Mouse (Mus musculus) liver, embryonic 13.5 days (tissue): ENCODE measurements around the gene Map2k6. TPM values are rescaled to one million over a fixed set of nuclear protein-coding genes. Genes with fewer than 3 reads are reported as not detected.

Experiments used
- ATAC-seq: fragments of 200-750 bp; cut with Nextera tagmentation; 2 replicates; pipeline ENCODE4 v1.8.0; 2017; ENCODE audit warnings: low read depth, mild to moderate bottlenecking, moderate number of reproducible peaks, moderate library complexity
- DNase-seq: peaks from one replicate; pipeline ENCODE4 v3.0.0; 2022
- H3K27ac ChIP-seq: fragments of 300-500 bp; sonication (generic); 2 replicates; pipeline ENCODE4 v1.5.1; 2015; ENCODE audit warnings: moderate library complexity, mild to moderate bottlenecking, inconsistent platforms
- H3K27me3 ChIP-seq: fragments of 300-500 bp; sonication (generic); 2 replicates; pipeline ENCODE4 v1.6.1; 2015; ENCODE audit warnings: mild to moderate bottlenecking, inconsistent platforms
- H3K36me3 ChIP-seq: fragments of 300-500 bp; sonication (generic); 2 replicates; pipeline ENCODE4 v1.6.1; 2015; ENCODE audit warnings: mild to moderate bottlenecking, inconsistent platforms
- H3K4me1 ChIP-seq: fragments of 300-500 bp; sonication (generic); replicated peaks from 2 replicates; pipeline ENCODE4 v1.6.1; 2015; ENCODE audit warnings: inconsistent platforms
- H3K4me2 ChIP-seq: fragments of 300-500 bp; sonication (generic); 2 replicates; pipeline ENCODE4 v1.6.1; 2015; ENCODE audit warnings: inconsistent platforms, mild to moderate bottlenecking, moderate library complexity
- H3K4me3 ChIP-seq: fragments of 300-500 bp; sonication (generic); replicated peaks from 2 replicates; pipeline ENCODE4 v1.5.1; 2015; ENCODE audit warnings: mild to moderate bottlenecking, inconsistent platforms
- H3K9ac ChIP-seq: fragments of 300-500 bp; sonication (generic); 2 replicates; pipeline ENCODE4 v1.6.1; 2015; ENCODE audit warnings: mild to moderate bottlenecking, inconsistent platforms
- H3K9me3 ChIP-seq: fragments of 300-500 bp; sonication (generic); replicated peaks from 2 replicates; pipeline ENCODE4 v1.6.1; 2016; ENCODE audit warnings: inconsistent platforms
- WGBS: fragments of 180-500 bp; shearing (Covaris S2); methylation state at CpG from one replicate; pipeline ENCODE4 v1.1.7; 2015; ENCODE audit not compliant: insufficient replicate concordance; 5-methylcytosine and 5-hydroxymethylcytosine counted together
- polyA plus RNA-seq: library from polyadenylated mRNA; unstranded; fragments of >200 nt; fragmentation: Nextera tagmentation; extraction: Ambion mirVana; gene quantifications from 2 replicates; pipeline ENCODE4 v1.2.1, GENCODE M21; 2015

Gene Map2k6
- polyA plus RNA-seq, 1 experiment from 2014 or later = 4.4 TPM

DNA sequence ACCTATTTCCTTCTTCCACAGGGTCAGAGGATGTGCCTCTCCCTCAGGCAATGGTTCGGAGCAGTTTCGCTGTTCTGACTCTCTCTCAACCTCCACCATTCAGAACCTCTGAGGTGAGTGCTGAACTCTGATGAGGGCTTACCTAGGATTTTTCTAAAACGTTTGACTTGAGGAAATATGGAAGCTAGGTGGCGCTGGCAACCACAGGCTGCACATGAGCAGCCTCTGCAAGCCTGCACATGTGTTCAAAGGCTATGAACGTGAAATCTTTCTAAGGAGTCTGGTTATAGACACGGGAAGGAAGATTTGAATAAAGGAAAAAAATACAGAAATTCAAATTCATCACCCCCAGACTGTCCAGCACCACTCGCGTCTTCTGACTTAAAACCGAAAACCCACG, 173.6 kb downstream of the Map2k6 start:
- Histone ChIP-seq H3K4me3 (no peak overlapping the region), H3K4me2 (no peak overlapping the region), H3K9ac (no peak overlapping the region), H3K9me3 (no peaks in the 10 kb centered on the region), H3K27ac (no peak overlapping the region), H3K4me1 (no peaks in the 10 kb centered on the region), H3K27me3 (no peaks in the 10 kb centered on the region), H3K36me3 (no peaks in the 10 kb centered on the region)
- WGBS = 50% methylated on average over 10 of the region's 10 CpGs
- no peak for ATAC-seq
- no peak for DNase-seq

Other genes with a start within 250 kb of the Map2k6 start
- 0.36 and 0.66 TPM in 2 replicates for gene Abca9, start 230.9 kb upstream of the Map2k6 start, polyA plus RNA-seq
- gene Abca6, start 147.3 kb upstream of the Map2k6 start, polyA plus RNA-seq = 2.7 and 4.1 TPM in 2 replicates
- 0.29 and 0.58 TPM in 2 replicates for gene Abca5, start 61.4 kb upstream of the Map2k6 start, polyA plus RNA-seq